Mouse (Mus musculus) hindbrain, embryonic 11.5 days (tissue): ENCODE data around the gene Inpp5a. TPM values are rescaled to one million over a fixed set of nuclear protein-coding genes. Genes with fewer than 3 reads are reported as not detected.

Experiments used
- ATAC-seq: fragments of 200-750 bp; cut with Nextera tagmentation; 2 replicates; pipeline ENCODE4 v1.8.0; 2017; ENCODE audit warnings: mild to moderate bottlenecking, moderate TSS enrichment, moderate library complexity; ENCODE audit not compliant: low FRiP score
- DNase-seq: peaks from one replicate; pipeline ENCODE4 v3.0.0-alpha.2; 2015; ENCODE audit warnings: low spot score
- H3K27ac ChIP-seq: fragments of 300-500 bp; sonication (generic); 2 replicates; pipeline ENCODE4 v1.5.1; 2014; ENCODE audit warnings: mild to moderate bottlenecking, low read depth, low read length
- H3K27me3 ChIP-seq: fragments of 300-500 bp; sonication (generic); 2 replicates; pipeline ENCODE4 v1.6.1; 2014; ENCODE audit warnings: mild to moderate bottlenecking, low read length, moderate library complexity, mixed read lengths; ENCODE audit not compliant: control insufficient read depth, insufficient read depth
- H3K36me3 ChIP-seq: fragments of 300-500 bp; sonication (generic); 2 replicates; pipeline ENCODE4 v1.6.1; 2014; ENCODE audit warnings: mild to moderate bottlenecking, low read length, moderate library complexity, mixed read lengths; ENCODE audit not compliant: control insufficient read depth, insufficient read depth
- H3K4me1 ChIP-seq: fragments of 300-500 bp; sonication (generic); replicated peaks from 2 replicates; pipeline ENCODE4 v1.6.1; 2014; ENCODE audit warnings: low read length, mixed read lengths; ENCODE audit not compliant: control insufficient read depth, insufficient read depth
- H3K4me2 ChIP-seq: fragments of 300-500 bp; sonication (generic); replicated peaks from 2 replicates; pipeline ENCODE4 v1.6.1; 2014; ENCODE audit warnings: mild to moderate bottlenecking, low read depth, low read length
- H3K4me3 ChIP-seq: fragments of 300-500 bp; sonication (generic); 2 replicates; pipeline ENCODE4 v1.5.1; 2014; ENCODE audit warnings: low read depth, low read length
- H3K9ac ChIP-seq: fragments of 300-500 bp; sonication (generic); 2 replicates; pipeline ENCODE4 v1.6.1; 2014; ENCODE audit warnings: low read depth, low read length
- H3K9me3 ChIP-seq: fragments of 300-500 bp; sonication (generic); 2 replicates; pipeline ENCODE4 v1.6.1; 2016; ENCODE audit warnings: low read length; ENCODE audit not compliant: control insufficient read depth
- WGBS: fragments of 180-500 bp; shearing (Covaris S2); extraction: QIAGEN DNeasy Blood & Tissue Kit; methylation state at CpG from one replicate; pipeline ENCODE4 v1.1.7; 2014; 5-methylcytosine and 5-hydroxymethylcytosine counted together
- polyA plus RNA-seq: library from polyadenylated mRNA; unstranded; fragments of >200 nt; fragmentation: Nextera tagmentation; extraction: Ambion mirVana; gene quantifications from 2 replicates; pipeline ENCODE4 v1.2.1, GENCODE M21; 2014

Inpp5a gene
- 24.1 and 24.2 TPM in 2 replicates for polyA plus RNA-seq

DNA sequence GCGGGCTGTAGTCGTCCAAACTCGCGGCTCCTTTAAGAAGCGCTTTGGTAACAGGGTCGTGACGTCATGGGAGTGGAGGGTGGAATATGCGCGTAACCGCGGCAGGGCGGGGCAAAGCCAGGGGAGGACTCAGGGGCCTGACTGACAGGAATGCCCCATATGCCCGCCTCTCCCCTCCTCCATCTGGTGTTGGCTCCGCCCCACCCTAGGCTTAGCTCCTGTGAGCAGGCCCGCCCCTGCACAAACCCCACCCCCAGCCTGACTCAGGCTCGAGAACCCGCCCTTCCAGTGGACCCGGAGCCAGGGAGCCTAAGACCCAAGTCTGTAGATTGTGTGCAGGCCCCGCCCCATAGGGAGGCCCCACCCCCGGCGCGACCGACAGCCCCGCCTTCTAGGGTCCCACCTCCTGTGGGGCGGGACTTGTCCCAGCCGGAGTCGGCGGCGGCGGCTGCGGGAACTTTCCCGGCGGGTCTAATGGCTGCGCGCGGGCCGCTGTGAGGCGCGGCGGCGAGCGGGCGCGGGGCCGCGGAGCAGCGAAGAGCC, at the start of gene Inpp5a:
Gene Inpp5a, plus strand, starts transcription at position 440 of the 543 bp plus-strand sequence.
- peak within 1 kb of the TSS; percentile 75 for H3K4me3 ChIP-seq
- no peaks in the 10 kb centered on the region for H3K36me3 ChIP-seq
- ATAC-seq (peak; percentile 99), DNase-seq (peak; percentile 100)
- no peaks in the 10 kb centered on the region for H3K9me3 ChIP-seq
- no peaks in the 10 kb centered on the region for H3K4me1 ChIP-seq
- H3K27ac ChIP-seq: peak within 1 kb of the TSS; percentile 62
- H3K27me3 ChIP-seq: no peaks in the 10 kb centered on the region
- WGBS: under 1% methylated on average over 36 of the region's 47 CpGs
- peak within 1 kb of the TSS; percentile 80 for H3K9ac ChIP-seq
- H3K4me2 ChIP-seq: peak within 1 kb of the TSS; percentile 84

DNA sequence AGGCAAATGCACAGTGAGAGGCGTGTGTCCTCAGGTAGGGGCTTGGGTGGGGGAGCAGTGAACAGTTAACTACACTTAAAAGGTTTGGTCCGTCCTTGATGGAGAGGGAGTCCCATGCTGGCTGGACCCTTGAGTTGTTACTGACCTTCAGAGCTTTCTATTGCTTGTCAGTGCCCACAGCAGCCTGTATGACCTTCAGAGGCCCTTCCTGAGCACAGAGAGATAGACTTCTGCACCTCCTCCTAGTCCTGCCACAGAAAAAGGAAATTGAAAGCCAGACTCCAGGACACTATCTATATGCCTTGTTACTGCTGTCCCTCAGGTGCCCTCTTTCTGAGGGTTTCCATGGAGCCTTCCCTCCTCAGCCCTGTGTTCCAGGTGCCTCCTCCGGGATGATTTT, 49.7 kb upstream of the Inpp5a start:
- Histone ChIP-seq H3K9ac (no peak overlapping the region), H3K4me2 (no peak overlapping the region), H3K36me3 (no peaks in the 10 kb centered on the region), H3K27me3 (no peaks in the 10 kb centered on the region), H3K4me1 (no peaks in the 10 kb centered on the region), H3K4me3 (no peak overlapping the region), H3K9me3 (no peaks in the 10 kb centered on the region), H3K27ac (no peak overlapping the region)
- DNase-seq (no peak), ATAC-seq (no peak)
- 84% methylated on average over 3 of the region's 3 CpGs for WGBS

DNA sequence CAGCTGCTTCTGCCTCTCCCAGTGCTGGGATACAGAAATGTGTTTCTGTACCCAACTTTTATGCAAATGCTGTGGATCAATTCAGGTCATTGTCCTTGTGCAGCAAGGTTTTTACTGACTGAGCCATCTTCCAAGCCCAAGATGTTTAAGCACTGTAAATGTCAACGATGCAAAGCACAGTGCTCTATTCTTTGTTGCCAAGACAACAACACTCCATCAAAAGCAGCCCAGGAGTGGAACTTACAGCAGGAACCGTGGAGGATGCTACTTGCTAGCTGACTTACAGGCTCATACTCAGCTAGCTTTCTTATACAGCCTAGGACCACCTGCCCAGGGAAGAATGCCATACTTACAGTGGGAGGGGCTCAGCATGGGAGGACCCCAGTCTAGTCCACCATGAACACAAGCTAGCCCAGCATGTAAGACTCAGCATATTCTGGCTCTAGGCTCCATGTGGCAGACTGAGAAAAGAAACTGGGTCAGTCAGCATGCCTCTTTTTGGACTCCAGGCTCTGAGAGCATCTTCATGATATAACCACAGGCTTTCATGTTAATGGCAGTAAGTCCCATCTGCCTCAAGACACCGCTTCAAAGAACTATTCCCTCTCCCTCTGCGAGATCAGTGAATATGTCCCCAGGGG, 47.8 kb upstream of the Inpp5a start:
- Histone ChIP-seq H3K27me3 (no peaks in the 10 kb centered on the region), H3K4me2 (no peak overlapping the region), H3K9me3 (no peaks in the 10 kb centered on the region), H3K4me1 (no peaks in the 10 kb centered on the region), H3K4me3 (no peak overlapping the region), H3K36me3 (no peaks in the 10 kb centered on the region), H3K9ac (no peak overlapping the region), H3K27ac (no peak overlapping the region)
- DNase-seq (no peak), ATAC-seq (no peak)
- 67% methylated on average over 4 of the region's 4 CpGs for WGBS

DNA sequence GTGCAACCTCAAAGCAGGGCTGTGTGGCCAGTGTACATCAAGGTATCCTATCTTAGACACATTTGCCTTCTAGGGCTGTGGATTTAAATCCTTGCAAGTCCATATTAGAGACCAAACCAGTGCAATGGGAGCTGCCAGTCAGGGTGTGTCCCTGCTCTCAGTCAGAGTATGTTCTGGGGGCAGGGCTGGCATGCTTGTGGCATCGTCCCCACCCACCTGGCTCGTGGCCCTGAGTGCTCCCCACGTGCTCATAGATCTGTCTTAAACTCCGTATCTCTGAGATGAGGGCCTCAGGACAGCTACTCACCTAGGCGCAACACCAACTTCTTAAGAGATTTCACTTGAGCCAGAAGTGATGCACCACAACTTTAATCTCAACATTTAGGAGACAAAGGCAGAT, 46.1 kb upstream of the Inpp5a start:
- DNase-seq (no peak), ATAC-seq (no peak)
- Histone ChIP-seq H3K36me3 (no peaks in the 10 kb centered on the region), H3K4me2 (no peak overlapping the region), H3K27me3 (no peaks in the 10 kb centered on the region), H3K9ac (no peak overlapping the region), H3K4me1 (no peaks in the 10 kb centered on the region; the same call in 1 of the 2 replicates), H3K4me3 (no peak overlapping the region), H3K9me3 (no peaks in the 10 kb centered on the region), H3K27ac (no peak overlapping the region)
- 89% methylated on average over 5 of the region's 5 CpGs for WGBS

DNA sequence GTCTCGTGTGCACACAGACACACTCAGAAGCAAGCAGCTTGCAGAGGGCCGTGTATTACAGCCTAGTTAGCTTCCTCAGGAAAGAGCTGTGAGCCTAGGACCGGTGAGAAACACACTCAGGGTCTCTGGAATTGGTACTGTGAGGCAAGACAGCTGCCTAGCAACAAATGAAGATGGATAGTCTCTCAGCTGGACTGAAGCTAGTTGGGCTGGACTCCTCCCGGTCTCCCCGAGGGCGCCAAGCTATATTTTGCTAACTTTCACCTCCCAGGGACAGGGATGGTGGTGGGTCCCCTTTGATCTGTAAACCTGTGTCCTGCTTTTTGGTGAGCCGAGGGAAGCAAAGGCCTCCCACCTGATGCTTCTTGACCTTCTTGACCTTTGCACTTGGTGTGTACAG, 41.9 kb upstream of the Inpp5a start:
- no peaks in the 10 kb centered on the region for H3K9me3 ChIP-seq
- ATAC-seq (no peak), DNase-seq (peak; percentile 33)
- 26% methylated on average over 7 of the region's 7 CpGs for WGBS
- H3K4me1 ChIP-seq: no peaks in the 10 kb centered on the region; the same call in 1 of the 2 replicates
- H3K36me3 ChIP-seq: no peaks in the 10 kb centered on the region
- H3K27me3 ChIP-seq: no peaks in the 10 kb centered on the region
- H3K4me3 ChIP-seq: no peak overlapping the region
- H3K9ac ChIP-seq: no peak overlapping the region
- no peak overlapping the region for H3K4me2 ChIP-seq
- no peak overlapping the region for H3K27ac ChIP-seq

DNA sequence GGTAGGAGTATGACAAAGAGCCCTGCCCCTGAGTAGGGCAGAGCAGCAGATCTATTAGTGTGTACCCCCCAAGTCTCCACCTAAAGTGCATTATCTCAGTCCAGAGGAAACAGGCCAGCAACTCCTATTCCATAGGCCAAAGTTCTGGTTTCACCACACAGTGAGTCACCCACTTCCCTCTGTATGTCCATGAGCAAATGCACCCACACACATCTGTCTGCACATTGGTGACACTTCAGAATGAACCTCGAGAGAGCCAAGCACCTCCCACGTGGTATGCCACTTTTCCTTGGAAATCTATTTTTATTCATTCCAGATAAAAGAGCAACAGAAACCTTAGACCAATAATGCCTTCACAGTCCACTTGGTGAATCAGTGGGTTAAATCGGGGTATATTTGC, 38.3 kb upstream of the Inpp5a start:
- Histone ChIP-seq H3K36me3 (no peaks in the 10 kb centered on the region), H3K27ac (no peak overlapping the region), H3K27me3 (no peaks in the 10 kb centered on the region), H3K9me3 (no peaks in the 10 kb centered on the region), H3K4me1 (no peaks in the 10 kb centered on the region; the same call in 1 of the 2 replicates), H3K4me2 (no peak overlapping the region), H3K9ac (no peak overlapping the region), H3K4me3 (no peak overlapping the region)
- ATAC-seq (no peak), DNase-seq (no peak)
- WGBS: 89% methylated on average over 3 of the region's 3 CpGs

DNA sequence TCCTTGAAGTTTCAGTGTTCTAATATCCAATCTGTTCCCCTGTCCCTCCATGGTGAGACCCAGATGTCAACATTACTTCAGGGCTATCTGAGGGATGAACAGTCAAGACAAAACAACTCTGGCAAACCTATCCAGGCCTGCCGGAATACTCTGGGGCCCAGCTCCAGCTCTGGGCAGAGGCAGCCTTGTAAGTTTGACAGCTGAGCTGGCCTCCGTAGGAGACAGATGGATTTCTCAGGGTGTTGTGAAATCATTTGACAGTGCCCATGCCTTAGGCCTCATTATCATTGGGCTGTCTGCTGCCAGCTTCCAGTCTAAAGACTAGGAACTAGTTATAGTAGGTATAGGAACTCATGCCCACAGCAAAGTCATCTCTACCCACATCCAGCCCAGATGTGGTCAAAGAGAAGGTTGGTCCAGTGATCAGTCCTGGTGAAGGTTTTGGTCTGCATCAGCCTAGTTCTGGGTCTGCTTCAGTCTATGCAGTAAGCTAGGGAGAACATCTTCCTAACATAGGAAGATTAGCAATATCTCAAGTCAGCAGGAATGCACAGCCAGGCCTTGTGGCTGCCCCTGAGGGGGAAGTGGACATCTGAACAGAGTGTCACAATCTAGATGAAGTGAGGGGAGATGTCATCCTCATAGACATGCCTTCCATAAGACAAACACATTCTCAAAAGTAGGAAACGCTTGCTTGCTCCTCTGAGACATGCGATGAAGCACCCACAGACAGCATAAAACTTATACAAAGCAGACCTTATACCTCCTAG, 34.4 kb upstream of the Inpp5a start:
- H3K36me3 ChIP-seq: no peaks in the 10 kb centered on the region
- no peaks in the 10 kb centered on the region for H3K4me1 ChIP-seq
- H3K27me3 ChIP-seq: no peaks in the 10 kb centered on the region
- WGBS: 89% methylated on average over 4 of the region's 4 CpGs
- no peak for DNase-seq
- no peak overlapping the region for H3K4me2 ChIP-seq
- no peak for ATAC-seq
- no peak overlapping the region for H3K4me3 ChIP-seq
- H3K27ac ChIP-seq: no peak overlapping the region
- no peaks in the 10 kb centered on the region for H3K9me3 ChIP-seq
- no peak overlapping the region for H3K9ac ChIP-seq

DNA sequence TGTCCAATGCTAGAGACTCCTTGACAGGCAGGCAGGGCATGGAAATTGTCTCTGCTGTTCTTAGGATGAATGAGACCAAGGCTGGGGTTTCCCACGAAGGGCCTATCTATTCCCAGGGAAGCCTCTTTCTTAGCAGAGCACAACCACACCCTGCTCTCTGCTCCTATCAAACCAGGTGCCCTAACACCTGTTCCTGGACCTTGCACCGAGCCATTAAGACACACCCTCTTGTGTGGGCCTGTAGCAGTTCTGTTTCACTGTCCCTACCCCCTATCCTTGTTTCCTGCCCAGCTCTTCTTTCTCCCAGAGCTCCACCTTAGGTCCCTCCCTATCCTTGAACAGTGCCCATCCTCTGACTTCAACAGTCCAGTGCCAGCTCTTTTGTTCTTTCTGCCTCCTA, 31.9 kb upstream of the Inpp5a start:
- Histone ChIP-seq H3K4me1 (no peaks in the 10 kb centered on the region), H3K4me3 (no peak overlapping the region), H3K4me2 (no peak overlapping the region), H3K27ac (no peak overlapping the region), H3K9ac (no peak overlapping the region), H3K9me3 (no peaks in the 10 kb centered on the region), H3K36me3 (no peaks in the 10 kb centered on the region), H3K27me3 (no peaks in the 10 kb centered on the region)
- 69% methylated on average over 2 of the region's 2 CpGs for WGBS
- no peak for ATAC-seq
- DNase-seq: no peak
